Mouse (Mus musculus): Measurements from ENCODE around the gene Yju2.
A peak's percentile ranks its signal among the peaks of the same experiment; 100 is the strongest.

Yju2 gene

DNA sequence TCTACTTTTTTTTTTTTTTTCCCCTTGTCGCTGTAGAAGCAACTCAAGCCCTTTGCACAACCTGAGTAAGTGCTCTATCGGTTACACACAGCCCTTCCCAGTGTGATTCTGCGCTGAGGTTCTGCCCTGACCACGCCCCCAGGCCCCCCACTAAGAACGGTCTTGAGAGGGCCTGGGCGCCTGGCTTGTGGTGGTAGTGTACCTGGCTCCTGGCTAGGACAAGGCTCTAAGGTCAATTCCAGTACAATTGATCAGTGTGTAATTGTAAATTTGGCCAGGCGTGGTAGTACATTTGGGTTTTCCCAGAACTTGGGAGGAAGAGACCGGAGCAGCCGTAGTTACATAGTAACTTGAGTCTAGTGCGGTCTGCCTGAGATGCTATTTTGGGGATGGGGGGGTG lies 48.1 kb downstream of the Yju2 start:
- no peak for DNase-seq (ENCODE audit: low spot score in 2 of 2)

DNA sequence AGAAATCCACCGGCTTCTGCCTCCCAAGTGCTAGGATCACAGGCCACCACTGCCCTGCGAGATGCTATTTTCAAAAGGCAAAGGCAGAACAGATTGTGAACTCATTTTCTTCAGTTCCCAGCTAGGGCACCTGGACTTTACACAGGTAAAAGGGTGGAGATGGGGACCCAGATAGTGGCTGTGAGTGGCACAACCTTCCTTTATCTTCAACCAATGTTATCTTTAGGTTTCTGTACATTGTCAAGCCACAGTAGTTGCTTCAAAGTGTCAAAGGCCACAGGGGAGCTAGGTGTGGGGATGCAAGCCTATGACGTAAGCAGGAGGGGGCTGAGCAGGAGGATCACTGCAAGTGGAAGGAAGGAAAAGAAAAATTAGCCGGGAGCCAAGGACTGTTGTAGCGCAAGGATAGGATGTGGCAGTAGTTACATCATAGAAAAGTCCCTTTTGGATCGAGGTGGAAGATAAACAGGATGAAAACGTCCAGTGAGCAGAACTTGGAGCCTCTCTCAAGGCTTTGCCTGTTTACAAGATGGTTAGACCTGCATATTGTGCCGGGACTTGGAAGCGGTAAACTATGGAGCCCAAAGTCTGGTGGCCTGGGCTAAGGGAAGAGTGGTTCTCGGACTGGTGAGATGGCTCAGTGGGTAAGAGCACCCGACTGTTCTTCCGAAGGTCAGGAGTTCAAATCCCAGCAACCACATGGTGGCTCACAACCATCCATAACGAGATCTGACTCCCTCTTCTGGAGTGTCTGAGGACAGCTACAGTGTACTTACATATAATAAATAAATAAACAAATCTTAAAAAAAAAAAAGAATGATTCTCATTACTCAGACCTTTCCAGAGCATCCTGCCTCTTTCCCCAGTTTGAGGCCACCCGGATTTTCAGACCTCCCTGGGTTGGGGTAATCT lies 48.8 kb downstream of the Yju2 start:
- no peak for DNase-seq (ENCODE audit: low spot score in 2 of 2)

DNA sequence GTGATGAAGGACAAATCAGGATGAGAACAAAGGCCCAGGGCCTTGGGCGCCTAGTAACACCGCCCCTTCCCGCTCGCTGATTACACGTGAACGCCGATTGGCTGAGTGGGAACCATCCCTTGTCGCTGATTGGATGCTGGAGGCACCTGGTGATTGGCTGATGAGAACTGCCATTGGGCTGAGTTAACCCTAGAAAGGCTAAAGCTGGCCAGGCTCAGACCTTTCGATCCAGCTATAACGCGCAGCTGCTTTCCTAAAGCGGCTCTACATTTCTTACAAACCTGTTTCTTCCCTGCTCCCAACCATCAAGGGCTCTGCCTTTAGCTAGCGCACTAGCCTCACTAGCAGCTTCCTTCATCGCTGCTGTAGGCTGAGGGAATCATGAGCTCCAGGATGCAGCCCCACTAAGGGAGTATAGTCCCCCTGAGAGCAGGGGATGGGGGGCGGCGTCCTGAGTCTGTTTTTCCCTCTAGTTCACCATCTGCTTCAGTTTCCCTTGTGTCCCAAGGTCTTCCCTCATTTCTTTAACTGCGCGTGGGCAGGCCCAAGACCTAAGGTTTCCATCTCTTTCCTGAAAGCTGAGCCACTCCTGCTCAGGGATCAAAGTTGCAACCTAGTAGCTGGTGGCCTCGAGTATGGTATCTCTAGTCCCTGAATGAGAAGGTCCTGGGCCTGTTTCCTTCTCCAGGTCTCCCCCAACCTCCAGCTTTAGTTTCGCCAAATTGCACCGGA lies 49.6 kb downstream of the Yju2 start:
- peak; percentile 98 to 99 for DNase-seq (ENCODE audit: low spot score in 2 of 2)

DNA sequence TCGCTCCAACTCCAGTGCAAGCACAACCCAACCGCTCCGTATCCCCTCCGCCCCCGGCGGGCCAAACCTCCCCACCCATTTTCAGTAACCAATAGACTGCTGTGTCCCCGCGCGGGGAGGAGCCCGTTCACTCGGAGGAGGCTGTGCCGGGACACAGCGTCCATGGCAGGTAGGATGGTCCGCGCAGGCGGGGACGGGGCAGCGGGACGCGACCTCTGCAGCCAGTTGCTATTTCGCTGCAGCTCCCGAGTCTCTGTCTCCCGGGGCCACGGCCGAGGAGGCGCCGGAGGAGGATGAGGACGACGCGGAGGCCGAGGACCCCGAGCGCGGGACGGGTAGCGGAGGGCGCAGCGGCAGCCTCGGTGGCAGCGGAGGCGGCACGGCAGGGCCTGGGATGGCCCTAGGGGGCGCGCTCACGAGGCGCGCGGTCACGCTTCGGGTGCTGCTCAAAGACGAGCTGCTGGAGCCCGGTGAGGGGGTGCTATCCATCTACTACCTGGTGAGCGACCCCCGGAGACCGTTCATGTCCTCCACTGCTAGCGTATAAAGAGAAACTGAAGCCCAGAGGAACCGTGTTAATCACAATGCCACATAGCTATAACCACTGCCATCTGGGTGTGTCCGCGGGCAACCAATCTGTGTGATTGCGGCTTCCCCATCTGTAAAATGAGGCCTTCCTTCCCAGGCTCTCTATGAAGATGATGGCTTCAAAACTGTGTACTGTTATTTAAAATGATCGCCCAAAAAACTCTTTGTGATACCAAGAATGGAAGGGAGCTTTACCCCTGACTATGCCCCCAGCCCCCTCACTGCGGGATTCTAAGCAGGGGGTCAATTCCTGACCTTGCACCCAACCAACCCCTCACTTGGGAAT lies 50.4 kb downstream of the Yju2 start:
- peak; percentile 96 for DNase-seq (ENCODE audit: low spot score in 2 of 2)

DNA sequence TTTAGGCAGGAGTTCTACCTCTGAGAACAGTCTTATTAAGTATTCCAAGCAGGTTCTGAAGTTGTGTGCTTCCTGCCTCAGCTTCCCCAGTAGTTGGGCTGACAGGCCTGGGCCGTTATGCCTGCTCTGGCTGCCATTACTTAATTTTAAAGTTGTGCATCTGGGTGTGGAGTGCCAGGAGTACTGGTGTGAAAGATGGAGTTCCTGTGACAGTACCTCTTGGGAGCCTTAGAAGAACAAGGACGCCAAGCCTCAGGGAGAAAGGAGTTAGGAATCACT lies 51.0 kb downstream of the Yju2 start:
- DNase-seq (ENCODE audit: low spot score in 2 of 2) = no peak

DNA sequence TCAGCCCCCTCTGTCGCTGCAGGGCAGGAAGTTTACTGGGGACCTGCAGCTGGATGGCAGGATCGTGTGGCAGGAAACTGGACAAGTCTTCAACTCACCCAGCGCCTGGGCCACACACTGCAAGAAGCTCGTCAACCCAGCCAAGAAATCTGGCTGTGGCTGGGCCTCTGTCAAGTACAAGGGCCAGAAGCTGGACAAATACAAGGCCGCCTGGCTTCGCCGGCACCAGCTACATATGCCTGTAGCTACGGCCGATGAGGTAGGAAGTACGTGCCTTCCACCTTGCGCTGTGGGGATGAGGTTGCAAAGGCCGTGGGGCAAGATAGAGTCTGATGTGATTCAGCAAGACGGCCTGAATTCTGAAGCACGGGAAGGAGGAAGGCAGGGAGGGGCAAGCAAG lies 51.4 kb downstream of the Yju2 start:
- DNase-seq (ENCODE audit: low spot score in 2 of 2) = no peak

DNA sequence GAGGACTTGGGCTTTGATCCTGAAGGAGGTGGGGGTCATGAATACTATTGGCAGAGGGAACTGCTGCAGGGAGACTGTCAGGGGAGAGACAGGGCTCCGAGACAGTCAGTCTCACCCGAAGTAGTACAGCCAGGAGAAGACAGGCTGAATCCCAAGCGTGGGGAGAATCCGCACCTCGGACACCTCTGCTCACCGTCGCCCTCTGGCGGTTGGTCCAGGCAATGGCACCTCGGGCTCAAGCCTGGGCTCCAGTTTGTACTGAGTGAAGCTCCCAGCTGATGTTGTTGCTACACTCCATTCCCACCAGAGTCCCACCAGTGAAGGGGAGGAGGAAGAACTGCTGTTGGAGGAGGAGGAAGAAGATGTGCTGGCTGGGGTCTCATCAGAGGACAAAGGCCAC lies 51.8 kb downstream of the Yju2 start:
- DNase-seq (ENCODE audit: low spot score in 2 of 2) = peak in 1 of 2 experiments; percentile 76

DNA sequence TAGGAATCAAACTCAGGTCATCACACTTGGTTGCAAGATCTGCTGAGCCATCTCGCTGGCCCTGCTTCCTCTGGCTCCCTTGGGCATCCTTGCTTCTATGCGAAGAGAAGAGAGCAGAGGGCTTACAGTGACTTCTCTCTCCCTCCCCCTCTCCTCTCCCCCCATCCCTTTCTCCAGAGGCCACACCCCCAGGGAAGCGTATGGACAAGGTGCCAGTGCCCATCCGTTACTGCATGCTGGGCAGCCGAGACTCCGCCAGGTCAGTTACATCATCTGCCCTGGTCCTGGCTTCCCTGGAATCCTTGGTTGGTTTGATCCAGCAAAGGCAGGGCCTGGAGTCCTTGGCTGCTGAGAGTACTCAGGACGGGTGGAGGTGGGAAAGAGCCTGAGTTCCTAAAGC lies 52.5 kb downstream of the Yju2 start:
- no peak for DNase-seq (ENCODE audit: low spot score in 2 of 2)

DNA sequence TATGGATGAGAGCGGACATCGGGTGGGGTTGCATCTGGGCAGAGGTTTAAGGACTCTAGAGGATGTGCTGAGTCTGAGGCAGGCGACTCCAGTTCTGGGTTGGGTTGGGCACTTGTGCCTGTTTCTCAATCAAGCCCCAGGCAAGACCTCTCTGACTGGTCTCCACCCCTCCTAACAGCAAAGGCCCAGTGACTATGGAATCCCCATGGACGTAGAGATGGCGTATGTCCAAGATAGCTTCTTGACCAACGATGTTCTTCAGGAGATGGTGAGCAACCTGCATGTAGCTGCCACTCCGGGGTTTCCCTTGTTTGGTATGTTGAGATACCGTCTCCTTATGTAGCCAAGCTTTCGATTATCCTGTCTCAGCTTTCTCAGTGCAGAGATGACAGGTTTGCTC lies 56.4 kb downstream of the Yju2 start:
- no peak for DNase-seq (ENCODE audit: low spot score in 2 of 2)

DNA sequence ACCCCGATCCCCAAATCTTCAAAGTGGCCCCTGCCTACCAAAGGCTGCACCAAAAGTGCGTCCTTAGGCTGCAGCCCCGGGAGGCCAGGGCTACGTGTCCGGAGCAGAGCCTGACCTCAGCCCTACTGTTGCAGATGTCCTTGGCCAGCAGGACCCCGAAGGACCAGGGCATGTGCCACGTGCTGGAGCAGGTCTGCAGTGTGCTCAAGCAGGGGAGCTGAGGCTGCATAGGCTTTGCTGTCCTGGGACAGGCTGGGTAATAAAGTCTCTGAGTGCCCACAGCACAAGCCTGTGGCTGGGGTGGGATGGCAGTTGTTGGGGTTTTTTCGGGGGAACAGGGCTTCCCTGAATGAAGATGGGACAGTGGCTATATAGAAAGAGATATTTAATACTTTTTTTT lies 57.5 kb downstream of the Yju2 start:
- DNase-seq (ENCODE audit: low spot score in 2 of 2) = no peak

DNA sequence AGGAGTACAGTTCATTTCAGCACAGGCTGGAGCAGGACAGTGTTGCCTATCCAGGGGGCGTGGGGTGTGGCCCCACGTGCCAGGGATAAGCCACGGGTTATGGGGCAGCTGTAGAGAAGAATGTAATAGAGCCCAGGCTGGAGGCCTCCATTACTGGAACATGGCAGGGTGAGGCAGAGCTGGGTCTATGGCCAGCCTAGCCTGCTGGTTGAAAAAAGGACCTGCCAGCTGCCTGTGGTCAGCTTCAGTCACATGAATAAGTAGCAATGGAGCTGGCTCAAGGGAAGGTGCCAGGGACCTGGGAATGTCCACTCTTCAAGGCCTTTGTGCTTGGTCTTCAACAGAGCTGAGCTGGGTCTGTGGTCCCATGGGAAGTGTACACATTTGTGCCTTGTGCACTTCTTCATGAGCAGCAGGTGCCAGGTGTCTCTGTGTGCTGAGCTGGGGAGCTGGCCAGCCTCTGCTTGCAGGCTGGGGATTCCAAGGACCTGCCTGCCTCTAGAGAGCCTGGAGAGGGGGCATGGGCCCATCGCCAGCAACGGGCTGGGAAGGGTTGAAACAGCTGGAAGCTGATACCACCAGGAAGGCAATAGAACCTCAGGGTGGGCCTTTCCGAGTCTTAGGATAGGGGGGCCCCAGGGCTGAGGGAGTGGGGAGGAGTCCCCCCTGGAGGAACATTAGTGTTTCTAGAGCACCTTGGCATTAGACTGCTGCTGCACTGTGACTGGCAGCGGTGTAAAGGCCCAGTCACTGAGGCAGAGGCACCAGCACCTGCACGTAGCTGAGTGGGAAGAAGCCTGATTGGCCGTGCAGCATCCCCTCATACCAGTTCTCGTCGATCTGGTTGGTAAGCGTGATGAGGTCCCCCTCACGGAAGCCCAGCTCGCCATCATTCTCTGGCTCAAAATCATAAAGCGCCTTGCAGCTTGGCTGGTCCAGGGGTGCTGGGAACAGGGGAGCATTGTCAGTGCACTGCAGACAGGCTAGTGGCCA lies 58.2 kb downstream of the Yju2 start:
- peak in 1 of 2 experiments; percentile 51 for DNase-seq (ENCODE audit: low spot score in 2 of 2)

DNA sequence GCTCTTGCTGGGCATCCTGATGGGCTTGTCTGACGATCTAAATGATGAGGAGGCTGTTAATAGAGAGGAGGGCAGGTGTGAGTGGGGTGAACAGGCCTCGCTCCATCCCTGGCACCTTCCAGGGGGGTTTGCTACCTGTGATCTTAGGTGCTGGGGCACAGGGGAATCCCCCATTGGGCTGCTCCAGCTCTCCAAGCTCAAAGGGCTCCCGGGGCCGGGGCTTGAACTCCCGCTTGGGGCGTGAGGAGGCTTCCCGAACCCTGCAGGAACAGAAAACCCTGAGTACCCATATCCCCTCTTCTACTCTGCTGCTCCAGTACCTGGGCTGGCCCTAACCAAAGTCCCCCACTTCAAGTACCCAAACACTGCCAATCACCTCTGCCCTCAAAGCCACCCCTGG lies 58.9 kb downstream of the Yju2 start:
- DNase-seq (ENCODE audit: low spot score in 2 of 2) = peak in 1 of 2 experiments; percentile 36
